Mouse (Mus musculus): ENCODE results near the gene Heatr5a. TPM values are rescaled to one million over a fixed set of nuclear protein-coding genes. Genes with fewer than 3 reads are reported as not detected.

The Heatr5a gene
- polyA plus RNA-seq, 1 experiment: 14.3 TPM

GRCm38 (mm10) chr12:51844771-51845256 is 126.3 kb downstream of the Heatr5a start:
- no peaks in the 10 kb centered on the region for H3K27me3 ChIP-seq (ENCODE audit: control insufficient read depth, insufficient read depth, insufficient read length)
- H3K79me3 ChIP-seq (ENCODE audit: low read depth): no peaks in the 10 kb centered on the region
- no peaks in the 10 kb centered on the region for H3K36me3 ChIP-seq (ENCODE audit: control insufficient read depth, insufficient read depth)
- H3K79me2 ChIP-seq (ENCODE audit: control insufficient read depth, insufficient read depth): no peaks in the 10 kb centered on the region
- peak overlapping the region; percentile 33 for H3K4me3 ChIP-seq (ENCODE audit: insufficient read depth, poor library complexity, severe bottlenecking)
- peak overlapping the region; percentile 71 for H3ac ChIP-seq (ENCODE audit: control insufficient read depth, insufficient read length, low read depth)
- TF ChIP-seq CEBPB (IDR thresholded peaks at IDR 0.05; ENCODE audit: low read depth) (peak; percentile 92), FOSL1 (IDR thresholded peaks at IDR 0.05; ENCODE audit: insufficient read depth, low read length, poor library complexity, severe bottlenecking) (no peak)

GRCm38 (mm10) chr12:51843576-51844520 is 127.3 kb downstream of the Heatr5a start:
- no peak overlapping the region for H3ac ChIP-seq (ENCODE audit: control insufficient read depth, insufficient read length, low read depth)
- TF ChIP-seq CTCF (IDR thresholded peaks at IDR 0.05; ENCODE audit: control insufficient read depth, insufficient read depth, insufficient read length) (no peak), MAX (IDR thresholded peaks at IDR 0.05) (no peak), MYOD1 (IDR thresholded peaks at IDR 0.05; ENCODE audit: control insufficient read depth, insufficient read length, low read depth) (no peak), USF1 (IDR thresholded peaks at IDR 0.05; ENCODE audit: low read depth) (no peak), CEBPB (IDR thresholded peaks at IDR 0.05; ENCODE audit: low read depth) (no peak), MYOG (IDR thresholded peaks at IDR 0.05; ENCODE audit: control insufficient read depth, extremely low read depth, insufficient read length) (no peak), FOSL1 (IDR thresholded peaks at IDR 0.05; ENCODE audit: insufficient read depth, low read length, poor library complexity, severe bottlenecking) (no peak)
- H3K36me3 ChIP-seq (ENCODE audit: control insufficient read depth, insufficient read depth): no peaks in the 10 kb centered on the region
- H3K79me2 ChIP-seq (ENCODE audit: control insufficient read depth, insufficient read depth): no peaks in the 10 kb centered on the region
- no peaks in the 10 kb centered on the region for H3K27me3 ChIP-seq (ENCODE audit: control insufficient read depth, insufficient read depth, insufficient read length)
- no peaks in the 10 kb centered on the region for H3K79me3 ChIP-seq (ENCODE audit: low read depth)
- H3K4me3 ChIP-seq (ENCODE audit: insufficient read depth, poor library complexity, severe bottlenecking): peak overlapping the region; percentile 33

- no peaks in the 10 kb centered on the region for H3K27me3 ChIP-seq (ENCODE audit: control insufficient read depth, insufficient read depth, insufficient read length)
- no peaks in the 10 kb centered on the region for H3K79me2 ChIP-seq (ENCODE audit: control insufficient read depth, insufficient read depth)
- H3K36me3 ChIP-seq (ENCODE audit: control insufficient read depth, insufficient read depth): no peaks in the 10 kb centered on the region
- no peaks in the 10 kb centered on the region for H3K79me3 ChIP-seq (ENCODE audit: low read depth)
- H3K4me3 ChIP-seq (ENCODE audit: insufficient read depth, poor library complexity, severe bottlenecking): no peak overlapping the region
- TF ChIP-seq CTCF (IDR thresholded peaks at IDR 0.05; ENCODE audit: control insufficient read depth, insufficient read depth, insufficient read length): no peak
- no peak for TF ChIP-seq MAX (IDR thresholded peaks at IDR 0.05)
- TF ChIP-seq MYOG (IDR thresholded peaks at IDR 0.05; ENCODE audit: control insufficient read depth, extremely low read depth, insufficient read length): no peak
- TF ChIP-seq MYOD1 (IDR thresholded peaks at IDR 0.05; ENCODE audit: control insufficient read depth, insufficient read length, low read depth): no peak
- no peak for TF ChIP-seq CEBPB (IDR thresholded peaks at IDR 0.05; ENCODE audit: low read depth)
- TF ChIP-seq USF1 (IDR thresholded peaks at IDR 0.05; ENCODE audit: low read depth): no peak
- no peak for TF ChIP-seq FOSL1 (IDR thresholded peaks at IDR 0.05; ENCODE audit: insufficient read depth, low read length, poor library complexity, severe bottlenecking)
- no peak overlapping the region for H3ac ChIP-seq (ENCODE audit: control insufficient read depth, insufficient read length, low read depth)
Observed at GRCm38 (mm10) chr12:51842081-51842864, 128.8 kb downstream of the Heatr5a start.

- H3K79me3 ChIP-seq (ENCODE audit: low read depth): no peaks in the 10 kb centered on the region
- no peaks in the 10 kb centered on the region for H3K79me2 ChIP-seq (ENCODE audit: control insufficient read depth, insufficient read depth)
- TF ChIP-seq USF1 (IDR thresholded peaks at IDR 0.05; ENCODE audit: low read depth) (no peak), CTCF (IDR thresholded peaks at IDR 0.05; ENCODE audit: control insufficient read depth, insufficient read depth, insufficient read length) (no peak), FOSL1 (IDR thresholded peaks at IDR 0.05; ENCODE audit: insufficient read depth, low read length, poor library complexity, severe bottlenecking) (no peak), MYOG (IDR thresholded peaks at IDR 0.05; ENCODE audit: control insufficient read depth, extremely low read depth, insufficient read length) (no peak), MAX (IDR thresholded peaks at IDR 0.05) (no peak), MYOD1 (IDR thresholded peaks at IDR 0.05; ENCODE audit: control insufficient read depth, insufficient read length, low read depth) (no peak), CEBPB (IDR thresholded peaks at IDR 0.05; ENCODE audit: low read depth) (no peak)
- no peak overlapping the region for H3K4me3 ChIP-seq (ENCODE audit: insufficient read depth, poor library complexity, severe bottlenecking)
- H3K27me3 ChIP-seq (ENCODE audit: control insufficient read depth, insufficient read depth, insufficient read length): no peaks in the 10 kb centered on the region
- no peak overlapping the region for H3ac ChIP-seq (ENCODE audit: control insufficient read depth, insufficient read length, low read depth)
- no peaks in the 10 kb centered on the region for H3K36me3 ChIP-seq (ENCODE audit: control insufficient read depth, insufficient read depth)
Observed at GRCm38 (mm10) chr12:51839856-51840255, 131.3 kb downstream of the Heatr5a start.

GRCm38 (mm10) chr12:51835219-51835618 is 135.9 kb downstream of the Heatr5a start:
- Histone ChIP-seq H3K4me3 (ENCODE audit: insufficient read depth, poor library complexity, severe bottlenecking) (no peak overlapping the region), H3K79me2 (ENCODE audit: control insufficient read depth, insufficient read depth) (peaks cover 10% of the 10 kb centered on the region), H3ac (ENCODE audit: control insufficient read depth, insufficient read length, low read depth) (no peak overlapping the region), H3K27me3 (ENCODE audit: control insufficient read depth, insufficient read depth, insufficient read length) (no peaks in the 10 kb centered on the region), H3K36me3 (ENCODE audit: control insufficient read depth, insufficient read depth) (no peaks in the 10 kb centered on the region), H3K79me3 (ENCODE audit: low read depth) (no peaks in the 10 kb centered on the region)
- no peak for TF ChIP-seq MYOG (IDR thresholded peaks at IDR 0.05; ENCODE audit: control insufficient read depth, extremely low read depth, insufficient read length)
- no peak for TF ChIP-seq FOSL1 (IDR thresholded peaks at IDR 0.05; ENCODE audit: insufficient read depth, low read length, poor library complexity, severe bottlenecking)
- TF ChIP-seq MAX (IDR thresholded peaks at IDR 0.05): no peak
- TF ChIP-seq CTCF (IDR thresholded peaks at IDR 0.05; ENCODE audit: control insufficient read depth, insufficient read depth, insufficient read length): no peak
- no peak for TF ChIP-seq CEBPB (IDR thresholded peaks at IDR 0.05; ENCODE audit: low read depth)
